Mouse (Mus musculus) C2C12 (cell line): ENCODE data around the gene Samd8.

Experiments
- CTCF ChIP-seq: IDR thresholded peaks from one replicate; pipeline ENCODE4 v1.5.1; 2011; ENCODE audit not compliant: control insufficient read depth, insufficient read depth, insufficient read length
- FOSL1 ChIP-seq: IDR thresholded peaks from one replicate; pipeline ENCODE4 v1.8.0; 2011; ENCODE audit warnings: mild to moderate bottlenecking, low read length; ENCODE audit not compliant: poor library complexity, insufficient read depth, severe bottlenecking

DNA sequence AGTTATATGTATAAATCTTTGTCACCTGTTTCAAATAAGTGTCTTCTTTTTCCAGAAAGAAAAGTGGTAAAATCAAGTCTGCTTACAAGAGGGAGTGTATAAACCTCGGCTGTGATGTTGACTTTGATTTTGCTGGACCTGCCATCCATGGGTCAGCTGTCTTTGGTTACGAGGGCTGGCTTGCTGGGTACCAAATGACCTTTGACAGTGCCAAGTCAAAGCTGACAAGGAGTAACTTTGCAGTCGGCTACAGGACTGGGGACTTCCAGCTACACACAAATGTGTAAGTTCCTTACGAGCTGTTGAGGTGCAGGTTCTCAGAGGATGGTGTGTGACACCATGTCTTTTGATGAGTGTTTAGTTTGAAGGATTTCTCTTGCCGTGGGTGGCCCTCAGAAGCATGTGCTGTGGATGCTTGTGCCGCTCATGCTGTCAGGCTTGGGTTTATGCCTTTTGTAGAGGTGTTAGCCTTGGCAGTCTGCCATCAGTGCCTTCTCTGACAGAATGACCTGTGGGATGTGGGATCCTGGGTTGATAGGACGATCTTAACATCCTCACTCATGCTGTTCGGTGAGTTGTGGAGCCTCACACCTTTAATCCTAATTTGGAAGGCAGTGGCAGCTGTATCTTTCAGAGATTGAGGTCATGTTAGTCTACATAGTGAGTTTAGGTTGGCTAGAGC is 88.1 kb downstream of the Samd8 start:
- no peak for TF ChIP-seq FOSL1
- no peak for TF ChIP-seq CTCF
